Mouse (Mus musculus): Measurements from ENCODE around the gene Sp7.
A peak's percentile ranks its signal among the peaks of the same experiment; 100 is the strongest.

DNA sequence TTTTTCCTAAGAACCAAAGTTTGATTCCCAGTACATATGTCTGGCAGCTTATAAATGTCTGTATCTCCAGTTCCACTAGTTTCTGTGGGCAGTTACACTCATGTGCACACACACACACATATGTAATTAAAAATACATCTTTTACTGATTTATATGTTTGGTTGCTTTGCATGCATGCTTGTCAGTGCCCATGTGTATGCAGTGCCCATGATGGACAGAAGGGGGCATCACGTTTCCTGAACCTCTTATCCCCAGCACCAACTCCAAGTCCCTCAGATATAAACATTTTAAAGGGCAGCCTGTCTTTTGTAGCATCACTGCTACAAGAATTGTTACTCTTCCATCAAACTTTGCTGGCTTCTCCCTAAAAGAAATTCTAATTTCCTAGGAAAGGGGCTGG lies 25.4 kb downstream of the Sp7 start:
- TF ChIP-seq CTCF (IDR thresholded peaks at IDR 0.05; ENCODE audit: borderline replicate concordance, insufficient read depth, low read depth, low read length) (peak; percentile 65), POLR2A (IDR thresholded peaks at IDR 0.05; ENCODE audit: borderline replicate concordance, insufficient read depth, low read length) (no peak)

Data from cerebellum, adult 2 months (tissue).